Mouse (Mus musculus): ENCODE measurements around the gene Duxbl2. TPM values are rescaled to one million over a fixed set of nuclear protein-coding genes. Genes with fewer than 3 reads are reported as not detected.

The Duxbl2 gene
- not detected for total RNA-seq (2023)

GRCm38 (mm10) chr14:26118150-26118549, at the start of gene Duxbl2:
Gene Duxbl2 (plus strand): TSS chr14:26118349.

GRCm38 (mm10) chr14:26081216-26081615, 36.9 kb upstream of the Duxbl2 start, which contains the start of gene Cphx2:
Gene Cphx2 (plus strand): TSS chr14:26081516.

GRCm38 (mm10) chr14:26081997-26082396, 36.2 kb upstream of the Duxbl2 start, which contains the start of gene Cphx3:
Gene Cphx3 (plus strand): TSS chr14:26082297.

Other genes starting within 250 kb of the Duxbl2 start
- not detected for gene Plac9a, start 215.2 kb upstream of the Duxbl2 start, total RNA-seq (2023)
- 7.0 TPM for gene Tmem254a, start 190.7 kb upstream of the Duxbl2 start, total RNA-seq (2023)
- gene Cphx1, start 180.0 kb upstream of the Duxbl2 start, total RNA-seq (2023): not detected
- gene Duxbl1, start 139.8 kb upstream of the Duxbl2 start, total RNA-seq (2023): 0.50 TPM
- gene Gm9780, start 75.6 kb upstream of the Duxbl2 start, total RNA-seq (2023): not detected
- 21.1 TPM for gene Tmem254c, start 51.0 kb upstream of the Duxbl2 start, total RNA-seq (2023)
- gene Cphx2, start 36.8 kb upstream of the Duxbl2 start, total RNA-seq (2023): not detected
- gene Cphx3, start 36.1 kb upstream of the Duxbl2 start, total RNA-seq (2023): not detected
- gene Plac9b, start 64.1 kb downstream of the Duxbl2 start, total RNA-seq (2023): not detected
- 3.8 TPM for gene Tmem254b, start 88.7 kb downstream of the Duxbl2 start, total RNA-seq (2023)
- not detected for gene Duxbl3, start 139.6 kb downstream of the Duxbl2 start, total RNA-seq (2023)

All from CD4-positive naive resting alpha-beta T cell, adult 76 days (primary cell).